In genomic region chr3:88256382-88256781, GRCm38 (mm10) we compare ENCODE assay signal across 17 mouse cellular contexts. TPM values are rescaled to one million over a fixed set of nuclear protein-coding genes. Genes with fewer than 3 reads are reported as not detected.
"Had no signal": no experiment of that assay in that cellular context is flagged by ENCODE, and none has a peak within 500 bp of the region (broad histone marks: within the 10 kb centered on the region; RNA-seq: fewer than 3 reads in every experiment).

No protein-coding gene starts in this region.

- H3K9me3 ChIP-seq: hindbrain, embryonic 15.5 days; limb, embryonic 13.5 days; midbrain, embryonic 15.5 days; neural tube, embryonic 12.5 days; stomach, embryonic 15.5 days had no signal

- H3K36me3 ChIP-seq: hindbrain, embryonic 15.5 days; limb, embryonic 13.5 days; midbrain, embryonic 15.5 days; neural tube, embryonic 12.5 days; stomach, embryonic 15.5 days had no signal

- H3K9ac ChIP-seq: hindbrain, embryonic 15.5 days; limb, embryonic 13.5 days; liver, embryonic 14.5 days; midbrain, embryonic 15.5 days; neural tube, embryonic 12.5 days; stomach, embryonic 15.5 days had no signal

- H3K4me3 ChIP-seq: hindbrain, embryonic 15.5 days; layer of hippocampus, adult 2 months; limb, embryonic 13.5 days; midbrain, embryonic 15.5 days; neural tube, embryonic 12.5 days; stomach, embryonic 15.5 days had no signal

- DNase-seq: left cerebral cortex, postnatal 4 days; lung, adult 18-20 months; lung, postnatal 4 days; right cerebral cortex, postnatal 4 days; thymus, postnatal 4 days had no signal

- ATAC-seq: midbrain, embryonic 15.5 days had no signal

- H3K4me2 ChIP-seq: hindbrain, embryonic 15.5 days; limb, embryonic 13.5 days; midbrain, embryonic 11.5 days; midbrain, embryonic 15.5 days; neural tube, embryonic 12.5 days; stomach, embryonic 15.5 days had no signal

- H3K27ac ChIP-seq: hindbrain, embryonic 15.5 days; layer of hippocampus, adult 2 months; limb, embryonic 13.5 days; liver, embryonic 14.5 days; midbrain, embryonic 15.5 days; neural tube, embryonic 12.5 days; stomach, embryonic 15.5 days had no signal

RNA-seq across cellular contexts. Expression of gene Rhbg, which starts 1.9 kb away (rescaled TPM):
- total RNA-seq: layer of hippocampus, adult 2 months; megakaryocyte, adult 5-6 weeks; monocyte, adult 5-6 weeks had no signal
- polyA plus RNA-seq: midbrain, embryonic 11.5 days had no signal

RNA-seq across cellular contexts. Expression of gene Gm38392, which starts 30.6 kb away (rescaled TPM):
- total RNA-seq: liver, adult 2 months; megakaryocyte, adult 5-6 weeks; monocyte, adult 5-6 weeks had no signal
- polyA plus RNA-seq: hindbrain, embryonic 15.5 days; liver, adult 2 months; liver, embryonic 14.5 days; midbrain, embryonic 15.5 days; spleen, adult 2 months had no signal

RNA-seq across cellular contexts. Expression of gene Tsacc, which starts 40.4 kb away (rescaled TPM):
- total RNA-seq: monocyte, adult 5-6 weeks had no signal
